Mouse (Mus musculus): ENCODE data around the gene Pim3. TPM values are rescaled to one million over a fixed set of nuclear protein-coding genes. Genes with fewer than 3 reads are reported as not detected.

Pim3 gene
- polyA plus RNA-seq, 1 experiment from 2014 or later: 38.6 TPM

- WGBS: 77% methylated on average over 9 of the region's 9 CpGs
- H3K4me1 ChIP-seq (ENCODE audit: control insufficient read depth, insufficient read depth, low read length): peaks cover 2% of the 10 kb centered on the region
- H3K4me2 ChIP-seq (ENCODE audit: low read depth, low read length): no peak overlapping the region
- ATAC-seq (ENCODE audit: low read depth) (no peak), DNase-seq (ENCODE audit: low spot score) (no peak)
- H3K9me3 ChIP-seq (ENCODE audit: control insufficient read depth, low read length): no peaks in the 10 kb centered on the region
- no peaks in the 10 kb centered on the region for H3K36me3 ChIP-seq (ENCODE audit: control insufficient read depth, insufficient read depth, low read length)
- no peak overlapping the region for H3K27ac ChIP-seq (replicated peaks; ENCODE audit: low read depth, low read length)
- no peak overlapping the region for H3K4me3 ChIP-seq (ENCODE audit: low read depth, low read length)
- H3K9ac ChIP-seq (ENCODE audit: low read depth, low read length): no peak overlapping the region
- H3K27me3 ChIP-seq (replicated peaks; ENCODE audit: control insufficient read depth, insufficient read depth, low read length): no peaks in the 10 kb centered on the region
Measured at GRCm38 (mm10) chr15:88832536-88832935, 29.4 kb upstream of the Pim3 start.

DNA sequence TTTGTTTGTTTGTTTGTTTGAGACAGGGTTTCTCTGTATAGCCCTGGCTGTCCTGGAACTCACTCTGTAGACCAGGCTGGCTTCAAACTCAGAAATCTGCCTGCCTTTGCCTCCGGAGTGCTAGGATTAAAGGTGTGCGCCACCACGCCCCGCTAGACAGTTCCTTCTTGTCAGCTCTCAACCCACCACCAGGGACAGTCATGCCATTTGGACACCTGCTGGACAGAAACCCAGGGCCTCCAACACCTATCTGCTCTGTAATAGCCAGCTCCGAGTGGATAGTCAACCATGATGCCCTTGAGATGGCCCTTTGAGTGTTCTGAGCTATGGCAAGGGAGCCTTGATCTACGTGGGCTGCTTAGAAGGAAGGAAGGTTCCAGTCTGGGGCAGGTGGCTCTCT, 26.0 kb upstream of the Pim3 start:
- Histone ChIP-seq H3K4me2 (ENCODE audit: low read depth, low read length) (no peak overlapping the region), H3K4me1 (ENCODE audit: control insufficient read depth, insufficient read depth, low read length) (peaks cover 18% of the 10 kb centered on the region), H3K27ac (replicated peaks; ENCODE audit: low read depth, low read length) (no peak overlapping the region), H3K9ac (ENCODE audit: low read depth, low read length) (no peak overlapping the region), H3K27me3 (replicated peaks; ENCODE audit: control insufficient read depth, insufficient read depth, low read length) (no peaks in the 10 kb centered on the region), H3K36me3 (ENCODE audit: control insufficient read depth, insufficient read depth, low read length) (no peaks in the 10 kb centered on the region), H3K9me3 (ENCODE audit: control insufficient read depth, low read length) (no peaks in the 10 kb centered on the region), H3K4me3 (ENCODE audit: low read depth, low read length) (no peak overlapping the region)
- 68% methylated on average over 6 of the region's 6 CpGs for WGBS
- no peak for DNase-seq (ENCODE audit: low spot score)
- ATAC-seq (ENCODE audit: low read depth): no peak

DNA sequence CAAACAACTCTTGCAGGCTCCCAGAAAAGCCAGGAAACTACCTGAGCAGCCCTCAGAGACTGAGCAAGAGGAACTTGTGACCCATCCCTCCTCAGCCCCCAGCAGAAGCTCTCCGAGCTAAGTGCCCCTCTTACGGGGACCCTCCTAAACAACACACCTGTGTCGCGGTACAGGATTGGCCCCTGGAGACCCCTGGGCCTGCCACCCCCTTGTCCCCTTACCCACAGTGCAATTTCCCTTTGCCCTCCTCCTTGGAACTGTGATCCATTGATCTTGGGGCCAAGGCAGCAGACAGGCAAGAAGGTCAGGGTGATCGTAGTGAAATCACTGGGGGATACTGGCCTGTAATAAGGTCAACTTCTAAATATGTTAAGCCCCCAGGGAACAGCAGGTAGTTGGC, 25.4 kb upstream of the Pim3 start:
- Histone ChIP-seq H3K4me3 (ENCODE audit: low read depth, low read length) (no peak overlapping the region; the same call in 1 of the 2 replicates), H3K27ac (replicated peaks; ENCODE audit: low read depth, low read length) (no peak overlapping the region), H3K9me3 (ENCODE audit: control insufficient read depth, low read length) (no peaks in the 10 kb centered on the region), H3K9ac (ENCODE audit: low read depth, low read length) (no peak overlapping the region), H3K36me3 (ENCODE audit: control insufficient read depth, insufficient read depth, low read length) (no peaks in the 10 kb centered on the region), H3K4me1 (ENCODE audit: control insufficient read depth, insufficient read depth, low read length) (peaks cover 18% of the 10 kb centered on the region), H3K27me3 (replicated peaks; ENCODE audit: control insufficient read depth, insufficient read depth, low read length) (no peaks in the 10 kb centered on the region), H3K4me2 (ENCODE audit: low read depth, low read length) (peak overlapping the region; percentile 88)
- ATAC-seq (ENCODE audit: low read depth) (no peak), DNase-seq (ENCODE audit: low spot score) (no peak)
- WGBS: 60% methylated on average over 5 of the region's 5 CpGs

DNA sequence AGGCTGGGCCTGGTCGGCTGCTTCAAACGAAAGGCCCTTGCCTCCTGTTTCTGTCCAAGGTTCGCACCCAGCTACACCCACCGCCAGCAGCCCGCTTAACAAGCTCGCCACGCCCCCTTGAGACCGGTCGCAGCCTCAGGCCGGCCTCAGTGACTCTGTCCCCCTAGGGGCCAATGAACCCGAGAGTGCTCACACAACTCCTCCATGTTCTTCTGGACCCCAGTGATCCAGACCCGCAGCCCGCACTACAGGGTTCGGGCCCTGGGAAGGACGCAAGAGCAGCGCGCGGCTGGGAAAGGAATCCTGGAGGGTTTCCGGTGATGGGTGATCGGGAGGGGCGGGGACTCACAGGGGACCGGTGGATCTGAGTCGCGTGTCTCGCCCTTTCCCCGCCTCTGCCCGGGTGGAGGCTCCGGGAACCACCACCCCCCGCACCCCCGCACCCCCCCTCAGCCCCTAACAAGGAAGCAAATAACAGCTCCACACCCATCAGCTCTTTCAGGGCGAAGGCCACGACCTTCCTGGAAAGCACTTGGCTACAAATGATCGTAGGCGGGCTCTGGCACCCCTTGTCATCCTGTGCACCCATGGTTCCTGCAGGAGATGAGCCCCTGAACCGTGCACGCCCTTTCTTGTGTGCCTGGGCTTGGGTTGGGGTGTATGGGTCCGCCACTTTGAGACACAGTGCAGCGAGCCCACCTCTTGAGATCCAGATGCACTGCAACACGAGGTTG, 24.6 kb upstream of the Pim3 start:
- Histone ChIP-seq H3K4me2 (ENCODE audit: low read depth, low read length) (peak overlapping the region; percentile 88), H3K4me1 (ENCODE audit: control insufficient read depth, insufficient read depth, low read length) (peaks cover 18% of the 10 kb centered on the region), H3K27me3 (replicated peaks; ENCODE audit: control insufficient read depth, insufficient read depth, low read length) (no peaks in the 10 kb centered on the region), H3K27ac (replicated peaks; ENCODE audit: low read depth, low read length) (no peak overlapping the region), H3K4me3 (ENCODE audit: low read depth, low read length) (peak overlapping the region; percentile 41), H3K9ac (ENCODE audit: low read depth, low read length) (peak overlapping the region; percentile 55), H3K36me3 (ENCODE audit: control insufficient read depth, insufficient read depth, low read length) (no peaks in the 10 kb centered on the region), H3K9me3 (ENCODE audit: control insufficient read depth, low read length) (no peaks in the 10 kb centered on the region)
- ATAC-seq (ENCODE audit: low read depth) (peak; percentile 35; the same call in 1 of the 2 replicates), DNase-seq (ENCODE audit: low spot score) (peak; percentile 72)
- WGBS: under 1% methylated on average over 35 of the region's 39 CpGs

DNA sequence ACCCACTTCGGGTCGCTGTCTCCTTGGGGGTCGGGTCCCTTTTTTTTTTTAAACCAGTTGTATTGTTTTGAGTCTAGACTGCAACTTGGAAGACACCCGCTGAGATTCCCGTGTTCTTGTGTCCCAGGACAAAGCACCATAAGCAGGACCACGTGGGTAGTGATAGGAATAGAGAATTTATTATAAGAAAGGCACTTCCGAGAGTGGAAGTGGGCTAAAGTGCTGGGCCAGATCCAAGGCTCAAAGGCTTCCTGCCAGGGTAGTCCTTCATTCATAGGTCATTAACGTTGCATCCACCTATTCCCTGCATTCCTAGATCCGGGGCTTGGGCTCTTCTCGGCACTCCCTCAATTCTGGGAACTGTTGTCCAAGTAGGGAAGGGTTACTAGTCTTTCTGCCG, 24.0 kb upstream of the Pim3 start:
- Histone ChIP-seq H3K27me3 (replicated peaks; ENCODE audit: control insufficient read depth, insufficient read depth, low read length) (no peaks in the 10 kb centered on the region), H3K4me2 (ENCODE audit: low read depth, low read length) (peak overlapping the region; percentile 88), H3K9ac (ENCODE audit: low read depth, low read length) (peak overlapping the region; percentile 55), H3K36me3 (ENCODE audit: control insufficient read depth, insufficient read depth, low read length) (no peaks in the 10 kb centered on the region), H3K4me3 (ENCODE audit: low read depth, low read length) (peak overlapping the region; percentile 41), H3K4me1 (ENCODE audit: control insufficient read depth, insufficient read depth, low read length) (peaks cover 18% of the 10 kb centered on the region), H3K9me3 (ENCODE audit: control insufficient read depth, low read length) (no peaks in the 10 kb centered on the region), H3K27ac (replicated peaks; ENCODE audit: low read depth, low read length) (no peak overlapping the region; the same call in 1 of the 2 replicates)
- WGBS: 3% methylated on average over 11 of the region's 11 CpGs
- DNase-seq (ENCODE audit: low spot score) (no peak), ATAC-seq (ENCODE audit: low read depth) (no peak)

GRCm38 (mm10) chr15:88839271-88839670, 22.7 kb upstream of the Pim3 start:
- 0 out of 2 replicates have a peak overlapping the region, but pooled peaks have one; percentile 18 for H3K4me2 ChIP-seq (ENCODE audit: low read depth, low read length)

GRCm38 (mm10) chr15:88840126-88840525, 21.9 kb upstream of the Pim3 start:
- no peak for ATAC-seq (ENCODE audit: low read depth)
- peaks cover 21% of the 10 kb centered on the region for H3K4me1 ChIP-seq (ENCODE audit: control insufficient read depth, insufficient read depth, low read length)
- no peaks in the 10 kb centered on the region for H3K27me3 ChIP-seq (replicated peaks; ENCODE audit: control insufficient read depth, insufficient read depth, low read length)
- no peaks in the 10 kb centered on the region for H3K9me3 ChIP-seq (ENCODE audit: control insufficient read depth, low read length)
- no peak overlapping the region for H3K9ac ChIP-seq (ENCODE audit: low read depth, low read length)
- DNase-seq (ENCODE audit: low spot score): peak; percentile 62
- no peak overlapping the region for H3K4me2 ChIP-seq (ENCODE audit: low read depth, low read length)
- H3K36me3 ChIP-seq (ENCODE audit: control insufficient read depth, insufficient read depth, low read length): no peaks in the 10 kb centered on the region
- H3K27ac ChIP-seq (replicated peaks; ENCODE audit: low read depth, low read length): peak overlapping the region; percentile 66; the same call in 1 of the 2 replicates
- no peak overlapping the region for H3K4me3 ChIP-seq (ENCODE audit: low read depth, low read length)
- 45% methylated on average over 9 of the region's 10 CpGs for WGBS

More at GRCm38 (mm10) chr15:88839271-88839670, 22.7 kb upstream of the Pim3 start:
- Histone ChIP-seq H3K9ac (ENCODE audit: low read depth, low read length) (no peak overlapping the region), H3K27ac (replicated peaks; ENCODE audit: low read depth, low read length) (peak overlapping the region; percentile 66), H3K9me3 (ENCODE audit: control insufficient read depth, low read length) (no peaks in the 10 kb centered on the region), H3K4me1 (ENCODE audit: control insufficient read depth, insufficient read depth, low read length) (peaks cover 21% of the 10 kb centered on the region), H3K4me3 (ENCODE audit: low read depth, low read length) (no peak overlapping the region), H3K27me3 (replicated peaks; ENCODE audit: control insufficient read depth, insufficient read depth, low read length) (no peaks in the 10 kb centered on the region), H3K36me3 (ENCODE audit: control insufficient read depth, insufficient read depth, low read length) (no peaks in the 10 kb centered on the region)
- peak; percentile 79 for ATAC-seq (ENCODE audit: low read depth)
- DNase-seq (ENCODE audit: low spot score): peak; percentile 83
- 18% methylated on average over 9 of the region's 9 CpGs for WGBS

GRCm38 (mm10) chr15:88841160-88841559, 20.8 kb upstream of the Pim3 start:
- no peak for DNase-seq (ENCODE audit: low spot score)
- Histone ChIP-seq H3K27me3 (replicated peaks; ENCODE audit: control insufficient read depth, insufficient read depth, low read length) (no peaks in the 10 kb centered on the region), H3K9me3 (ENCODE audit: control insufficient read depth, low read length) (no peaks in the 10 kb centered on the region), H3K4me1 (ENCODE audit: control insufficient read depth, insufficient read depth, low read length) (peaks cover 21% of the 10 kb centered on the region), H3K36me3 (ENCODE audit: control insufficient read depth, insufficient read depth, low read length) (no peaks in the 10 kb centered on the region), H3K9ac (ENCODE audit: low read depth, low read length) (no peak overlapping the region), H3K27ac (replicated peaks; ENCODE audit: low read depth, low read length) (no peak overlapping the region), H3K4me3 (ENCODE audit: low read depth, low read length) (no peak overlapping the region), H3K4me2 (ENCODE audit: low read depth, low read length) (no peak overlapping the region)
- 90% methylated on average over 2 of the region's 2 CpGs for WGBS
- no peak for ATAC-seq (ENCODE audit: low read depth)
